Mouse (Mus musculus) limb, embryonic 14.5 days (tissue): ENCODE measurements around the gene Dscaml1. TPM values are rescaled to one million over a fixed set of nuclear protein-coding genes. Genes with fewer than 3 reads are reported as not detected.

Experiments
- ATAC-seq: fragments of 200-750 bp; cut with Nextera tagmentation; 2 replicates; pipeline ENCODE4 v1.8.0; 2017; ENCODE audit warnings: low read depth, moderate number of reproducible peaks, moderate TSS enrichment; ENCODE audit not compliant: low FRiP score
- DNase-seq: peaks from one replicate; pipeline ENCODE4 v3.0.0-alpha.2; 2015; ENCODE audit warnings: low spot score
- H3K27ac ChIP-seq: fragments of 300-500 bp; sonication (generic); replicated peaks from 2 replicates; pipeline ENCODE4 v1.5.1; 2014; ENCODE audit warnings: low read depth, mild to moderate bottlenecking, low read length, moderate library complexity, mixed read lengths
- H3K27me3 ChIP-seq: fragments of 300-500 bp; sonication (generic); 2 replicates; pipeline ENCODE4 v1.6.1; 2014; ENCODE audit warnings: low read length, mixed read lengths; ENCODE audit not compliant: control insufficient read depth, insufficient read depth
- H3K36me3 ChIP-seq: fragments of 300-500 bp; sonication (generic); 2 replicates; pipeline ENCODE4 v1.6.1; 2014; ENCODE audit warnings: mild to moderate bottlenecking, low read length, moderate library complexity, mixed read lengths; ENCODE audit not compliant: control insufficient read depth, insufficient read depth
- H3K4me1 ChIP-seq: fragments of 300-500 bp; sonication (generic); 2 replicates; pipeline ENCODE4 v1.6.1; 2014; ENCODE audit warnings: antibody characterized with exemption, low read length, mixed read lengths; ENCODE audit not compliant: control insufficient read depth, insufficient read depth
- H3K4me2 ChIP-seq: fragments of 300-500 bp; sonication (generic); replicated peaks from 2 replicates; pipeline ENCODE4 v1.6.1; 2014; ENCODE audit warnings: low read depth, mild to moderate bottlenecking, low read length, moderate library complexity; ENCODE audit not compliant: severe bottlenecking
- H3K4me3 ChIP-seq: fragments of 300-500 bp; sonication (generic); replicated peaks from 2 replicates; pipeline ENCODE4 v1.5.1; 2014; ENCODE audit warnings: low read length
- H3K9ac ChIP-seq: fragments of 300-500 bp; sonication (generic); 2 replicates; pipeline ENCODE4 v1.6.1; 2014; ENCODE audit warnings: mild to moderate bottlenecking, low read depth, low read length, moderate library complexity; ENCODE audit not compliant: severe bottlenecking
- H3K9me3 ChIP-seq: fragments of 300-500 bp; sonication (generic); 2 replicates; pipeline ENCODE4 v1.6.1; 2016; ENCODE audit warnings: low read length; ENCODE audit not compliant: control insufficient read depth
- POLR2A ChIP-seq: fragments of 200-500 bp; IDR thresholded peaks from 2 replicates; pipeline ENCODE4 v1.8.0; 2012; ENCODE audit warnings: inconsistent platforms, mild to moderate bottlenecking, moderate library complexity, borderline replicate concordance; ENCODE audit not compliant: insufficient read depth, insufficient read length; ENCODE audit errors: extremely low read depth
- WGBS: fragments of 180-500 bp; shearing (Covaris S2); extraction: QIAGEN DNeasy Blood & Tissue Kit; methylation state at CpG from one replicate; pipeline ENCODE4 v1.1.7; 2014; 5-methylcytosine and 5-hydroxymethylcytosine counted together
- polyA plus RNA-seq, 2 experiments: library from polyadenylated mRNA; depleted of rRNA in 1 of 2; stranded (reverse) in 1 of 2; unstranded in 1 of 2; fragments of >200 nt; fragmentation: Nextera tagmentation in 1 of 2; extraction: Ambion mirVana in 1 of 2; gene quantifications; 2 replicates each; pipeline versions ENCODE4 v1.2.1 to v1.2.3; 2012 to 2014

Dscaml1 gene
- polyA plus RNA-seq, 2 experiments: 0.43 to 1.0 TPM

GRCm38 (mm10) chr9:45415912-45416311, 10.5 kb upstream of the Dscaml1 start:
- no peak for ATAC-seq
- WGBS: 47% methylated on average over 4 of the region's 4 CpGs

GRCm38 (mm10) chr9:45417245-45417644, 9.2 kb upstream of the Dscaml1 start:
- ATAC-seq (no peak), DNase-seq (peak; percentile 75)
- no peaks in the 10 kb centered on the region for H3K36me3 ChIP-seq
- H3K9me3 ChIP-seq: no peaks in the 10 kb centered on the region
- TF ChIP-seq POLR2A: no peak
- H3K9ac ChIP-seq: no peak overlapping the region
- no peak overlapping the region for H3K4me2 ChIP-seq
- no peak overlapping the region for H3K4me3 ChIP-seq
- H3K27ac ChIP-seq: no peak overlapping the region
- H3K27me3 ChIP-seq: no peaks in the 10 kb centered on the region
- WGBS: 31% methylated on average over 8 of the region's 8 CpGs
- H3K4me1 ChIP-seq: no peaks in the 10 kb centered on the region

More at GRCm38 (mm10) chr9:45415912-45416311, 10.5 kb upstream of the Dscaml1 start:
- no peaks in the 10 kb centered on the region for H3K4me1 ChIP-seq
- H3K9me3 ChIP-seq: no peaks in the 10 kb centered on the region
- no peak for DNase-seq
- H3K36me3 ChIP-seq: no peaks in the 10 kb centered on the region
- no peak overlapping the region for H3K27ac ChIP-seq
- H3K9ac ChIP-seq: no peak overlapping the region
- H3K4me3 ChIP-seq: no peak overlapping the region
- H3K4me2 ChIP-seq: no peak overlapping the region
- no peak for TF ChIP-seq POLR2A
- no peaks in the 10 kb centered on the region for H3K27me3 ChIP-seq

GRCm38 (mm10) chr9:45418252-45418651, 8.2 kb upstream of the Dscaml1 start:
- Histone ChIP-seq H3K36me3 (no peaks in the 10 kb centered on the region), H3K9me3 (no peaks in the 10 kb centered on the region), H3K27me3 (no peaks in the 10 kb centered on the region), H3K4me1 (no peaks in the 10 kb centered on the region), H3K27ac (no peak overlapping the region), H3K4me3 (no peak overlapping the region), H3K4me2 (no peak overlapping the region), H3K9ac (no peak overlapping the region)
- ATAC-seq (no peak), DNase-seq (no peak)
- 60% methylated on average over 8 of the region's 8 CpGs for WGBS
- no peak for TF ChIP-seq POLR2A

- 64% methylated on average over 8 of the region's 8 CpGs for WGBS
- Histone ChIP-seq H3K27me3 (no peaks in the 10 kb centered on the region), H3K9me3 (no peaks in the 10 kb centered on the region), H3K4me3 (no peak overlapping the region), H3K4me1 (no peaks in the 10 kb centered on the region), H3K36me3 (no peaks in the 10 kb centered on the region), H3K27ac (no peak overlapping the region), H3K9ac (no peak overlapping the region), H3K4me2 (no peak overlapping the region)
- no peak for TF ChIP-seq POLR2A
- DNase-seq (no peak), ATAC-seq (no peak)
Measured at GRCm38 (mm10) chr9:45421209-45421608, 5.2 kb upstream of the Dscaml1 start.

GRCm38 (mm10) chr9:45422761-45423298, 3.6 kb upstream of the Dscaml1 start:
- Histone ChIP-seq H3K27me3 (0 out of 2 replicates have a peak, but pooled peaks cover 6% of the 10 kb centered on the region), H3K9me3 (no peaks in the 10 kb centered on the region), H3K36me3 (no peaks in the 10 kb centered on the region), H3K4me2 (no peak overlapping the region), H3K4me3 (no peak overlapping the region), H3K27ac (no peak overlapping the region), H3K4me1 (no peaks in the 10 kb centered on the region), H3K9ac (no peak overlapping the region)
- no peak for TF ChIP-seq POLR2A
- WGBS: 72% methylated on average over 7 of the region's 7 CpGs
- ATAC-seq (no peak), DNase-seq (no peak)
